Mouse (Mus musculus): ENCODE measurements around the gene Cmip. TPM values are rescaled to one million over a fixed set of nuclear protein-coding genes. Genes with fewer than 3 reads are reported as not detected.

Gene Cmip
- total and polyA plus RNA-seq, 3 experiments: 17.0 to 71.8 TPM; not detected in 1

GRCm38 (mm10) chr8:117410391-117410790 lies 153.5 kb downstream of the Cmip start:
- no peak for DNase-seq (ENCODE audit: low read depth, low spot score)
- H3K9me3 ChIP-seq (replicated peaks; ENCODE audit: insufficient read depth, low read length): no peaks in the 10 kb centered on the region
- no peaks in the 10 kb centered on the region for H3K27me3 ChIP-seq (ENCODE audit: control insufficient read depth in 1 of 2, insufficient read depth in 2 of 2, low read length in 2 of 2)
- TF ChIP-seq MAFK (IDR thresholded peaks at IDR 0.05; ENCODE audit: borderline replicate concordance, low read depth, low read length) (no peak), NELFE (IDR thresholded peaks at IDR 0.05; ENCODE audit: low read depth, low read length) (no peak), ETS1 (IDR thresholded peaks at IDR 0.05; ENCODE audit: low read depth, low read length) (no peak), MAZ (IDR thresholded peaks at IDR 0.05; ENCODE audit: low read depth, low read length) (no peak), GATA1 (IDR thresholded peaks at IDR 0.05; ENCODE audit: low read depth, low read length) (no peak), ZC3H11A (IDR thresholded peaks at IDR 0.05; ENCODE audit: low read depth, low read length) (no peak), HCFC1 (IDR thresholded peaks at IDR 0.05; ENCODE audit: low read depth, low read length) (no peak), MXI1 (IDR thresholded peaks at IDR 0.05; ENCODE audit: low read depth, low read length) (no peak)
- H3K4me1 ChIP-seq (ENCODE audit: control insufficient read depth in 1 of 2, insufficient read depth in 2 of 2, low read length in 2 of 2): no peaks in the 10 kb centered on the region
- H3K36me3 ChIP-seq (ENCODE audit: control insufficient read depth in 1 of 2, insufficient read depth in 2 of 2, low read length in 2 of 2): peaks cover 0 to 2% of the 10 kb centered on the region in 2 experiments; a peak in 1 of 4 replicates
- no peak overlapping the region for H3K4me3 ChIP-seq (ENCODE audit: control insufficient read depth in 1 of 2, insufficient read depth in 1 of 2, low read depth in 2 of 2, low read length in 2 of 2)
- no peak overlapping the region for H3K9ac ChIP-seq (ENCODE audit: control insufficient read depth, low read depth, low read length, poor library complexity, severe bottlenecking)
- H3K79me2 ChIP-seq (ENCODE audit: control insufficient read depth, insufficient read depth, low read length, poor library complexity): peaks cover 6% of the 10 kb centered on the region; the same call in 1 of the 2 replicates
- no peak overlapping the region for H3K27ac ChIP-seq (ENCODE audit: control insufficient read depth, low read depth, low read length)

GRCm38 (mm10) chr8:117410901-117411300 lies 154.0 kb downstream of the Cmip start:
- H3K27me3 ChIP-seq (ENCODE audit: control insufficient read depth in 1 of 2, insufficient read depth in 2 of 2, low read length in 2 of 2): no peaks in the 10 kb centered on the region
- H3K9ac ChIP-seq (ENCODE audit: control insufficient read depth, low read depth, low read length, poor library complexity, severe bottlenecking): no peak overlapping the region
- no peaks in the 10 kb centered on the region for H3K4me1 ChIP-seq (ENCODE audit: control insufficient read depth in 1 of 2, insufficient read depth in 2 of 2, low read length in 2 of 2)
- H3K4me3 ChIP-seq (ENCODE audit: control insufficient read depth in 1 of 2, insufficient read depth in 1 of 2, low read depth in 2 of 2, low read length in 2 of 2): no peak overlapping the region
- H3K27ac ChIP-seq (ENCODE audit: control insufficient read depth, low read depth, low read length): no peak overlapping the region
- no peak for DNase-seq (ENCODE audit: low read depth, low spot score)
- H3K79me2 ChIP-seq (ENCODE audit: control insufficient read depth, insufficient read depth, low read length, poor library complexity): peaks cover 6% of the 10 kb centered on the region; the same call in 1 of the 2 replicates
- peaks cover 0 to 4% of the 10 kb centered on the region in 2 experiments; a peak in 2 of 4 replicates for H3K36me3 ChIP-seq (ENCODE audit: control insufficient read depth in 1 of 2, insufficient read depth in 2 of 2, low read length in 2 of 2)
- no peaks in the 10 kb centered on the region for H3K9me3 ChIP-seq (replicated peaks; ENCODE audit: insufficient read depth, low read length)
- TF ChIP-seq MXI1 (IDR thresholded peaks at IDR 0.05; ENCODE audit: low read depth, low read length) (no peak), KAT2A (conservative IDR thresholded peaks at IDR 0.05; ENCODE audit: low read depth, low read length) (no peak), MYB (IDR thresholded peaks at IDR 0.05; ENCODE audit: low read depth, low read length) (no peak), ELF1 (IDR thresholded peaks at IDR 0.05; ENCODE audit: low read depth, low read length) (no peak), MEF2A (IDR thresholded peaks at IDR 0.05; ENCODE audit: extremely low read depth, insufficient replicate concordance, low read depth, low read length, poor library complexity, severe bottlenecking) (no peak), TBP (IDR thresholded peaks at IDR 0.05; ENCODE audit: low read depth, low read length) (no peak), JUND (IDR thresholded peaks at IDR 0.05; ENCODE audit: low read depth, low read length) (no peak), BHLHE40 (IDR thresholded peaks at IDR 0.05; ENCODE audit: borderline replicate concordance, low read depth, low read length) (no peak), SIN3A (IDR thresholded peaks at IDR 0.05; ENCODE audit: low read length) (no peak), POLR2AphosphoS2 (IDR thresholded peaks at IDR 0.05; ENCODE audit: low read length) (no peak), ETS1 (IDR thresholded peaks at IDR 0.05; ENCODE audit: low read depth, low read length) (no peak), UBTF (IDR thresholded peaks at IDR 0.05; ENCODE audit: borderline replicate concordance, insufficient read depth, low read depth, low read length) (no peak), NELFE (IDR thresholded peaks at IDR 0.05; ENCODE audit: low read depth, low read length) (no peak), RAD21 (IDR thresholded peaks at IDR 0.05; ENCODE audit: low read depth, low read length) (no peak), ZKSCAN1 (IDR thresholded peaks at IDR 0.05; ENCODE audit: low read depth, low read length) (no peak), CHD2 (IDR thresholded peaks at IDR 0.05; ENCODE audit: low read length) (no peak), USF2 (IDR thresholded peaks at IDR 0.05; ENCODE audit: borderline replicate concordance in 1 of 2, insufficient read depth in 1 of 2, low read depth in 1 of 2, low read length in 2 of 2) (no peak), MAFK (IDR thresholded peaks at IDR 0.05; ENCODE audit: borderline replicate concordance, low read depth, low read length) (no peak)

Data from MEL (cell line).